Mouse (Mus musculus) embryonic facial prominence, embryonic 10.5 days (tissue): ENCODE measurements at regions not wholly inside any gene's neighbourhood (a gene's known extent, or its start where the extent isn't known, plus 50 kb on each side); places are given as distances from the start of the nearest gene placed in this dataset.

Experiments used
- DNase-seq: peaks from one replicate; pipeline ENCODE4 v3.0.0-alpha.2; 2017; ENCODE audit warnings: low spot score
- H3K27ac ChIP-seq: fragments of 300-500 bp; sonication (generic); replicated peaks from 2 replicates; pipeline ENCODE4 v1.5.1; 2016; ENCODE audit warnings: mild to moderate bottlenecking
- H3K27me3 ChIP-seq: fragments of 300-500 bp; sonication (generic); replicated peaks from 2 replicates; pipeline ENCODE4 v1.6.1; 2016; ENCODE audit warnings: low read depth, mild to moderate bottlenecking; ENCODE audit not compliant: poor library complexity, severe bottlenecking
- H3K36me3 ChIP-seq: fragments of 300-500 bp; sonication (generic); replicated peaks from 2 replicates; pipeline ENCODE4 v1.6.1; 2016; ENCODE audit warnings: mild to moderate bottlenecking, moderate library complexity
- H3K4me1 ChIP-seq: fragments of 300-500 bp; sonication (generic); 2 replicates; pipeline ENCODE4 v1.6.1; 2016
- H3K4me3 ChIP-seq: fragments of 300-500 bp; sonication (generic); 2 replicates; pipeline ENCODE4 v1.5.1; 2016; ENCODE audit warnings: mild to moderate bottlenecking, moderate library complexity
- H3K9me3 ChIP-seq: fragments of 300-500 bp; sonication (generic); 2 replicates; pipeline ENCODE4 v1.6.1; 2016; ENCODE audit warnings: mild to moderate bottlenecking
- WGBS: fragments of 180-500 bp; shearing (Covaris S2); methylation state at CpG from one replicate; pipeline ENCODE4 v1.1.7; 2016; 5-methylcytosine and 5-hydroxymethylcytosine counted together

GRCm38 (mm10) chr14:86215711-86216110 lies 925.3 kb downstream of the Diaph3 start:
- 87% methylated on average over 9 of the region's 9 CpGs for WGBS
- no peak overlapping the region for H3K4me3 ChIP-seq
- no peaks in the 10 kb centered on the region for H3K27me3 ChIP-seq
- H3K4me1 ChIP-seq = no peaks in the 10 kb centered on the region
- H3K27ac ChIP-seq = no peak overlapping the region
- DNase-seq = no peak
- no peaks in the 10 kb centered on the region for H3K36me3 ChIP-seq
- H3K9me3 ChIP-seq = no peaks in the 10 kb centered on the region

GRCm38 (mm10) chr14:86211654-86212053 lies 929.4 kb downstream of the Diaph3 start:
- H3K36me3 ChIP-seq = no peaks in the 10 kb centered on the region
- no peaks in the 10 kb centered on the region for H3K9me3 ChIP-seq
- WGBS = 82% methylated on average over 3 of the region's 3 CpGs

GRCm38 (mm10) chr14:86204582-86204981 lies 936.5 kb downstream of the Diaph3 start:
- no peak for DNase-seq
- no peaks in the 10 kb centered on the region for H3K36me3 ChIP-seq
- H3K27ac ChIP-seq = 0 out of 2 replicates have a peak overlapping the region, but pooled peaks have one; percentile 14
- 84% methylated on average over 6 of the region's 7 CpGs for WGBS
- no peak overlapping the region for H3K4me3 ChIP-seq
- H3K9me3 ChIP-seq = no peaks in the 10 kb centered on the region
- no peaks in the 10 kb centered on the region for H3K27me3 ChIP-seq
- no peaks in the 10 kb centered on the region for H3K4me1 ChIP-seq

More at GRCm38 (mm10) chr14:86211654-86212053, 929.4 kb downstream of the Diaph3 start:
- DNase-seq = no peak
- Histone ChIP-seq H3K27ac (no peak overlapping the region), H3K4me1 (no peaks in the 10 kb centered on the region), H3K4me3 (no peak overlapping the region), H3K27me3 (no peaks in the 10 kb centered on the region)

GRCm38 (mm10) chr14:86197864-86198263 lies 943.2 kb downstream of the Diaph3 start:
- Histone ChIP-seq H3K4me3 (no peak overlapping the region), H3K27me3 (no peaks in the 10 kb centered on the region), H3K36me3 (no peaks in the 10 kb centered on the region), H3K9me3 (no peaks in the 10 kb centered on the region), H3K27ac (no peak overlapping the region), H3K4me1 (no peaks in the 10 kb centered on the region)
- WGBS = 89% methylated on average over 4 of the region's 4 CpGs
- DNase-seq = no peak

- no peaks in the 10 kb centered on the region for H3K36me3 ChIP-seq
- DNase-seq = no peak
- no peak overlapping the region for H3K4me3 ChIP-seq
- H3K27me3 ChIP-seq = no peaks in the 10 kb centered on the region
- H3K4me1 ChIP-seq = no peaks in the 10 kb centered on the region
- H3K27ac ChIP-seq = no peak overlapping the region
- no peaks in the 10 kb centered on the region for H3K9me3 ChIP-seq
- 76% methylated on average over 4 of the region's 4 CpGs for WGBS
Measured at GRCm38 (mm10) chr14:86184663-86185381, 956.2 kb downstream of the Diaph3 start.

- H3K4me3 ChIP-seq = no peak overlapping the region
- H3K4me1 ChIP-seq = no peaks in the 10 kb centered on the region
- DNase-seq = no peak
- no peaks in the 10 kb centered on the region for H3K27me3 ChIP-seq
- no peaks in the 10 kb centered on the region for H3K36me3 ChIP-seq
- no peak overlapping the region for H3K27ac ChIP-seq
- WGBS = 80% methylated on average over 4 of the region's 4 CpGs
- no peaks in the 10 kb centered on the region for H3K9me3 ChIP-seq
Measured at GRCm38 (mm10) chr14:86178517-86178916, 962.5 kb downstream of the Diaph3 start.

- Histone ChIP-seq H3K4me3 (no peak overlapping the region), H3K4me1 (no peaks in the 10 kb centered on the region), H3K27me3 (no peaks in the 10 kb centered on the region), H3K9me3 (no peaks in the 10 kb centered on the region), H3K27ac (no peak overlapping the region), H3K36me3 (no peaks in the 10 kb centered on the region)
- WGBS = 79% methylated on average over 1 of the region's 1 CpGs
- DNase-seq = no peak
Measured at GRCm38 (mm10) chr14:86171118-86171517, 969.9 kb downstream of the Diaph3 start.

GRCm38 (mm10) chr14:86159151-86159550 lies 981.9 kb downstream of the Diaph3 start:
- no peak overlapping the region for H3K4me3 ChIP-seq
- no peaks in the 10 kb centered on the region for H3K9me3 ChIP-seq
- DNase-seq = no peak
- H3K27me3 ChIP-seq = no peaks in the 10 kb centered on the region
- WGBS = 94% methylated on average over 10 of the region's 10 CpGs
- H3K36me3 ChIP-seq = no peaks in the 10 kb centered on the region
- H3K27ac ChIP-seq = no peak overlapping the region
- no peaks in the 10 kb centered on the region for H3K4me1 ChIP-seq

GRCm38 (mm10) chr14:86154688-86155087 lies 986.3 kb downstream of the Diaph3 start:
- H3K27me3 ChIP-seq = no peaks in the 10 kb centered on the region
- H3K27ac ChIP-seq = no peak overlapping the region
- 92% methylated on average over 3 of the region's 3 CpGs for WGBS
- H3K9me3 ChIP-seq = no peaks in the 10 kb centered on the region
- no peak overlapping the region for H3K4me3 ChIP-seq
- no peak for DNase-seq
- no peaks in the 10 kb centered on the region for H3K4me1 ChIP-seq
- no peaks in the 10 kb centered on the region for H3K36me3 ChIP-seq

- Histone ChIP-seq H3K4me3 (no peak overlapping the region), H3K27ac (no peak overlapping the region), H3K9me3 (no peaks in the 10 kb centered on the region), H3K4me1 (no peaks in the 10 kb centered on the region), H3K27me3 (no peaks in the 10 kb centered on the region), H3K36me3 (no peaks in the 10 kb centered on the region)
- 93% methylated on average over 1 of the region's 1 CpGs for WGBS
- DNase-seq = no peak
Measured at GRCm38 (mm10) chr14:86151276-86151675, 989.8 kb downstream of the Diaph3 start.

GRCm38 (mm10) chr14:86150329-86150866 lies 990.6 kb downstream of the Diaph3 start:
- no peaks in the 10 kb centered on the region for H3K27me3 ChIP-seq
- no peak overlapping the region for H3K4me3 ChIP-seq
- no peak for DNase-seq
- no peaks in the 10 kb centered on the region for H3K9me3 ChIP-seq
- no peaks in the 10 kb centered on the region for H3K36me3 ChIP-seq
- no peak overlapping the region for H3K27ac ChIP-seq
- 93% methylated on average over 3 of the region's 3 CpGs for WGBS
- no peaks in the 10 kb centered on the region for H3K4me1 ChIP-seq

GRCm38 (mm10) chr14:86115254-86116057 lies 1025.6 kb downstream of the Diaph3 start:
- no peak for DNase-seq
- no peak overlapping the region for H3K27ac ChIP-seq
- H3K27me3 ChIP-seq = no peaks in the 10 kb centered on the region
- H3K4me3 ChIP-seq = no peak overlapping the region
- H3K9me3 ChIP-seq = no peaks in the 10 kb centered on the region
- WGBS = 80% methylated on average over 4 of the region's 4 CpGs
- no peaks in the 10 kb centered on the region for H3K36me3 ChIP-seq
- no peaks in the 10 kb centered on the region for H3K4me1 ChIP-seq

- DNase-seq = no peak
- no peaks in the 10 kb centered on the region for H3K27me3 ChIP-seq
- no peak overlapping the region for H3K4me3 ChIP-seq
- no peak overlapping the region for H3K27ac ChIP-seq
- no peaks in the 10 kb centered on the region for H3K9me3 ChIP-seq
- WGBS = 85% methylated on average over 1 of the region's 1 CpGs
- no peaks in the 10 kb centered on the region for H3K36me3 ChIP-seq
- H3K4me1 ChIP-seq = no peaks in the 10 kb centered on the region
Measured at GRCm38 (mm10) chr14:86101497-86101896, 1039.5 kb downstream of the Diaph3 start.
